In genomic region chr11:108426086-108426485, GRCm38 (mm10) we compare ENCODE assay signal across 10 mouse cellular contexts. TPM values are rescaled to one million over a fixed set of nuclear protein-coding genes. Genes with fewer than 3 reads are reported as not detected.
A peak's percentile ranks its signal among the peaks of the same experiment; 100 is the strongest.
DNase-seq lines count a peak whose midpoint lies in the region; ATAC-seq and TF ChIP-seq lines count a peak whose summit lies in the region.
"Had no signal": no experiment of that assay in that cellular context is flagged by ENCODE, and none has a peak within 500 bp of the region (broad histone marks: within the 10 kb centered on the region; RNA-seq: fewer than 3 reads in every experiment).

No protein-coding gene starts in this region.

- no peak overlapping the region for H3K9ac ChIP-seq in kidney, embryonic 15.5 days

- peaks cover 8% of the 10 kb centered on the region; the same call in 1 of the 2 replicates for H3K27me3 ChIP-seq in kidney, embryonic 15.5 days
- peaks cover 26% of the 10 kb centered on the region for H3K27me3 ChIP-seq in forebrain, embryonic 10.5 days (ENCODE audit: poor library complexity, severe bottlenecking)
- H3K27me3 ChIP-seq in myocyte (ENCODE audit: control insufficient read depth, insufficient read depth, insufficient read length), result no peaks in the 10 kb centered on the region

- DNase-seq in kidney, postnatal 36 days, result no peak
- no peak for DNase-seq in forebrain, embryonic 10.5 days (ENCODE audit: extremely low spot score, low spot score)
- DNase-seq in induced T-regulatory cell, adult 2 months (ENCODE audit: low read depth), result peak; percentile 19
- DNase-seq in T-cell, adult 2 months (ENCODE audit: low spot score), result no peak
- DNase-seq in layer of hippocampus, adult 11-12 months (ENCODE audit: low spot score), result no peak
- no peak for DNase-seq in Muller cell, postnatal 12 days (ENCODE audit: inconsistent ontology term)
- DNase-seq: cerebellum, postnatal 10 days; gastrocnemius, postnatal 14 days had no signal

- H3K4me2 ChIP-seq in kidney, embryonic 15.5 days, result peak overlapping the region; percentile 76
- no peak overlapping the region for H3K4me2 ChIP-seq in myocyte (ENCODE audit: low read depth)

- H3K27ac ChIP-seq in kidney, embryonic 15.5 days, result no peak overlapping the region
- peak overlapping the region; percentile 94 for H3K27ac ChIP-seq in forebrain, embryonic 10.5 days

- WGBS in kidney, embryonic 15.5 days, result 85% methylated on average over 3 of the region's 3 CpGs
- 88% methylated on average over 3 of the region's 3 CpGs for WGBS in forebrain, embryonic 10.5 days

- no peaks in the 10 kb centered on the region for H3K79me2 ChIP-seq in myocyte (ENCODE audit: control insufficient read depth, insufficient read depth)

- no peak for TF ChIP-seq POLR2A in myocyte (IDR thresholded peaks at IDR 0.05; ENCODE audit: insufficient read length, low read depth)

- H3K4me3 ChIP-seq in kidney, embryonic 15.5 days (replicated peaks), result peak overlapping the region; percentile 83
- peak overlapping the region; percentile 75 for H3K4me3 ChIP-seq in forebrain, embryonic 10.5 days
- H3K4me3 ChIP-seq in myocyte, result peak overlapping the region; percentile 32

- no peak for ATAC-seq in kidney, embryonic 15.5 days (replicated peaks; ENCODE audit: low FRiP score)

- no peaks in the 10 kb centered on the region for H3K36me3 ChIP-seq in kidney, embryonic 15.5 days
- H3K36me3 ChIP-seq in forebrain, embryonic 10.5 days (replicated peaks), result no peaks in the 10 kb centered on the region
- H3K36me3 ChIP-seq in myocyte (ENCODE audit: control insufficient read depth, insufficient read depth), result no peaks in the 10 kb centered on the region

- no peaks in the 10 kb centered on the region for H3K9me3 ChIP-seq in kidney, embryonic 15.5 days (replicated peaks)
- no peaks in the 10 kb centered on the region for H3K9me3 ChIP-seq in forebrain, embryonic 10.5 days

- peaks cover 14% of the 10 kb centered on the region for H3K4me1 ChIP-seq in kidney, embryonic 15.5 days
- H3K4me1 ChIP-seq in forebrain, embryonic 10.5 days, result peaks cover 48% of the 10 kb centered on the region

- no peak overlapping the region for H3ac ChIP-seq in myocyte (ENCODE audit: control insufficient read depth, insufficient read length)

TF ChIP-seq in myocyte, 11 proteins besides CTCF, POLR2A, EP300 and RAD21:
- TF ChIP-seq MYOD1 (IDR thresholded peaks at IDR 0.05; ENCODE audit: control insufficient read depth in 1 of 3, insufficient read length in 2 of 3, low read depth in 2 of 3) (no peak), TCF12 (IDR thresholded peaks at IDR 0.05; ENCODE audit: insufficient read depth, poor library complexity, severe bottlenecking) (no peak), REST (IDR thresholded peaks at IDR 0.05; ENCODE audit: insufficient read depth, insufficient read length) (no peak), TCF3 (IDR thresholded peaks at IDR 0.05; ENCODE audit: insufficient read length, low read depth) (no peak), USF1 (IDR thresholded peaks at IDR 0.05; ENCODE audit: low read depth) (no peak), MAX (IDR thresholded peaks at IDR 0.05; ENCODE audit: low read depth) (no peak), CEBPB (IDR thresholded peaks at IDR 0.05; ENCODE audit: insufficient read depth, poor library complexity, severe bottlenecking) (no peak), E2F4 (IDR thresholded peaks at IDR 0.05; ENCODE audit: insufficient read depth) (no peak), SRF (IDR thresholded peaks at IDR 0.05; ENCODE audit: control insufficient read depth, insufficient read length, low read depth) (no peak)

RNA-seq across cellular contexts. Expression of gene Cep112, which starts 1.1 kb away (rescaled TPM):
- 13.7 and 13.8 TPM in 2 replicates for polyA plus RNA-seq in kidney, embryonic 15.5 days (2015; fragmentation: Nextera tagmentation; extraction: Ambion mirVana)
- 12.0 and 14.7 TPM in 2 replicates for polyA plus RNA-seq in forebrain, embryonic 10.5 days (2016; fragmentation: Nextera tagmentation; extraction: Ambion mirVana)
- 0.43 TPM for polyA plus RNA-seq in myocyte (2012; fragmentation: generic; extraction: Trizol)

Comparison
In these comparisons a context has a peak if more than half of its experiments do, and no peak if none do; other contexts are left out.
1. H3K4me3 ChIP-seq: peak in every context shown above with its lines; median percentile 83 in kidney, embryonic 15.5 days; 75 in forebrain, embryonic 10.5 days; 32 in myocyte.